Mouse (Mus musculus) megakaryocyte progenitor cell, adult 5-6 weeks (primary cell): ENCODE data around the gene Nfya. TPM values are rescaled to one million over a fixed set of nuclear protein-coding genes. Genes with fewer than 3 reads are reported as not detected.
A peak's percentile ranks its signal among the peaks of the same experiment; 100 is the strongest.

Experiments
- ATAC-seq: replicated peaks from 2 replicates; pipeline ENCODE4 v1.8.0; 2016; ENCODE audit warnings: mild to moderate bottlenecking, moderate TSS enrichment, inconsistent platforms; ENCODE audit not compliant: poor library complexity
- total RNA-seq, 2 experiments: library from RNA; stranded (forward) in 1 of 2; stranded (reverse) in 1 of 2; fragments of 157-497, 149-512 nt in 1 of 2; fragments of 200-1000 nt in 1 of 2; gene quantifications; 2 replicates each; pipeline versions ENCODE4 v1.2.3 to v1.2.4; 2015 to 2017

Gene Nfya
- total RNA-seq (2015), result 103 and 105 TPM in 2 replicates
- total RNA-seq (2017), result 34.4 and 38.0 TPM in 2 replicates

DNA sequence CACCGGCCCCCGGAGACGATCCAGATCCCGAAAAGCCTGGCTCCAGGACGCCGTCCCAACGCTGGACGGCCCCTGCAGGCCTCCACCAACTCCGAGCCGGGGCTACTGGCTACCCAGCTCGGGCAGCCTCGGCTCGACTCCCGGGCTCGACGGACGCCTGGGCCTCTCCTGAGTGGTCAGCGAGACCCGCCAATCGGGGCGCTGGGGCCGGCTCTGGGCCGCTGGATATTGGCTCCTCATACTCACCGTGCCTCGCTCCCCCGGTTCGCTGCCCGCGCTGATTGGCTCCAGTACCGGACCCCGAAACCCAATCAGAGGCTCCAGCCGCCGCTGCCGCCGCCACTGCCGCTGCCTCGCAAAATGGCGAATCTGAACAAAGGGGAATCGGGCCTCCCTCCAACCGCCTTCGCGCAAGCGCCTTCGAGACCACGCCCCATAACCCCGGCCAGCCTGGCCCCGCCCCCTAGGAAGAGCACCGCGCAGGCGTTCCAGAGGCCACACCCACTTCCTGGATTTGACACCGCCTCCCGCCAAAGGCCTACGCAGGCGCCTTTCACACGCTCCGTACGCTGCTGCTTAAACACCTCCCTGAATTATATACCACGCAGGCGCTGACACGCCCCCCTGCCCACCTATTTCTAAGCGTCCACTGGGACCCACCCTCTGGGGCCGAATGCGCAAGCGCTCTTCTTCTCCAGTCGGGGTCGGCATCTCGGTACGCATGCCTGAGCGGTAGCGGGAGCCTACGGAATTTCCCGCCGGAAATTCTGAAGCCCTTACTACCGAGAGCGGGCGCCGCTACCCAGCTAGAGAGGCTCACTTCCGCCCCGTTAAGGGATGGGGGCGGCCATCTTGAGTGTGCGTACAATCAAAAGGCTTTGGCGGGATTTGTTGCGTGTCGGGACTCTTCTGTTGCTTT, at the start of gene Nfya, which contains the start of gene Oard1:
Gene Nfya, minus strand, starts transcription at position 527 of the 919 bp plus-strand sequence.
Gene Oard1, plus strand, starts transcription at position 635 of the 919 bp plus-strand sequence.
- peak; percentile 68 for ATAC-seq

DNA sequence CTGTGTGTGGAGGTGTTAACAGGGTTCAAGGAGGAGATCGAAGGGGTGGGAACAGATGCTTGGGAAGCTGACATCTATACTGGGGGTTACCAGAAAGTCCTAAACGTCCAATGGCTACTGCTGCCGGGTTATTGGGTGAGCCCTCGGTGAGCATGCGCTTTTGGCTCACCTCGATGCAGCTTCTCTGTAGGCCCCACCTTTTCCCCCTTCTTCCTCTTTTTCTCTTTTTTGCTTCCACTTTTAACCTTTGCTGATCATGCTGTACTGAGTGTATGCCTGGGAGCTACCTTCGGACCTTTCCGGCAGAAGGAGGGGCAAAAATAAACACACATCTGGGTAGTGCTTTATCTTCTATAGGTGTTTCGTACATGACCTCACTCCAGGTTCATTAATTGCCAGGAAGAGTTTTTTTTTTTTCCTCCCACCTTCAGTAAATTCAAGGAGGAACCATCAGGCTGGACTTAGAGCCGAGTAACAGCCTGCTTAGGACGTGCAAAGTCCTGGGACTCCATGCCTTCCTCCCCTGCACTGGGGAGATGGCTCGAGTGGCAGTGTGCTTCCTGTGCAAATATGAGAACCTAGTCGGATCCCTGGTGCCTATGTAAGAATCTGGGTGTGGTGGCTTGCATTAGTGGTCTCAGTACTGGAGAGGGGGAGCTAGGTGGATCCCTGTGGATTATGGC, 48.4 kb upstream of the Nfya start:
- ATAC-seq, result peak; percentile 45

DNA sequence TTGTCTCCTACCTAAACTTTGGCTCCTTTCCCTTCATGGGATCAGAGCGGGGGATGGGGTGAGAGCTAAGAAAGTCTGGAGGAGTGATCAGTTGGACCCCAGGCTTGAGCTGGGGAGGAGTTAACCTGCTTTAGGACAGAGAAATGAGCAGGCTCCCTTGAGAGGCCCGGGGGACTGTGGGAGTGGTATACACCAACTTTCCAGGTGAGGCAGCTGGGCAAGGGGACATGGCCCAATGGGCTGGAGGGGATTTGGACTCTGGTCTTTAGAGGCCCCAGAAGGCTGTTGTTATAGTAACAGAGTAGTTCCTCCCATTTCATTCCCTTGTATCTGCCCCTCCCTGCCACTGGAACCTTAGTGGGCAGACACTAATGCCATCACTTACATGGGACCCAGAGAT, 46.2 kb upstream of the Nfya start:
- no peak for ATAC-seq

DNA sequence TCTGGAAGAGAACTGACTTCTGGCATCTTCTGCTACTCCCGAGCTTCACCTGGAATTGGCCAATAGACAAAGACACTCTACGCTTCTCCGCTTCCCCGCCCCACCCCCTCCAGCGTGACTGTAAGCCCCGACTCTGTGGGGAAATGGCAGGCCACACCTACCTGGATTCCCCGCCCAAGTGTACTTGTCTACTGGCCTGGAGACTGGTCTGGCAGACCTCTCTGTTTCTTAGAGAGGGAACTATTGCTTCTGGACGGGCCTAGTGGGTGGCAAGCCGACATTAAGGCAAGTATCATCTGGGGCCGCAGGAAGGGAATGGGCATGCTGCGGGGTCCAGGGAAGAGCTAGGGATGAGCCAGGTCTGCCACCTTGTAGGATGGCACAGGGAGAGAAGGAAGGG, 45.0 kb upstream of the Nfya start, which contains the start of gene Unc5cl:
Gene Unc5cl, plus strand, starts transcription at position 214 of the 400 bp plus-strand sequence.
- no peak for ATAC-seq

DNA sequence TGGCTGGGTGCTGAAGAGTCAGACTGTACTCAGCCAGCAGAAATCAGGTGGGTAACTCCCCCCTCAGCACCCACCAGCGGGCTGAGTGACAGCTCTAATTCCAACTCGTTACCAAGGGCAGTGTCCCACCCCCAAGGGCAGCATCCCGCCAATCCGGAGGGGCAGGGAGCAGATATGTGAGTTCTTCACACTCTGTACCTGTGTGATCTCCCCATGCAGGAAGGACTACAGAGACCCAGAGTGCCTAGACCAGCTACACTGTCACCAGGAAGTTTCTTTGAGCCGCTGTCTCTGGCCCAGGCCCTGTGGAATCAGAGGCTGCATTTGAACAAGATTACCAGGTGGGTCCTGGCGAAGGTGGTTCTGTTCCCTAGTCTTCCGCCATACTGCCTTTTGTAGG, 44.5 kb upstream of the Nfya start:
- no peak for ATAC-seq

DNA sequence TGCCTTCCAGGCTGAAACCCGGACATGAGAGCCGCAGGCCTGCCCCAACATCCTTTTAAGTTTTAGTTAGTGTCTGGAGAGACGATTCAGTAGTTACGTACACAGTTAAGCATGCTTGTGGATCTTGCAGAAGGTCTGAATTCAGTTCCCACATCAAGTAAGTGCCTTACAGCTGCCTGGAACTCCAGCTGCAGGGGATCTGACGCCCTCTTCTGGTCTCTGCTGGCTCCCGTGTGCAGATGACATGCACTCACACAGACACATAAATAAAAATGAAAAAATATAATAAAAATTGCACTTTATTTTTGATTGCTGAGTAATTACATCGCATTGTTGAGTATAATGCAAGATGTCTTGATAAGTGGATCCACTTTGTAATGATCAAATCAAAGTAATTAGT, 43.8 kb upstream of the Nfya start:
- ATAC-seq, result no peak

DNA sequence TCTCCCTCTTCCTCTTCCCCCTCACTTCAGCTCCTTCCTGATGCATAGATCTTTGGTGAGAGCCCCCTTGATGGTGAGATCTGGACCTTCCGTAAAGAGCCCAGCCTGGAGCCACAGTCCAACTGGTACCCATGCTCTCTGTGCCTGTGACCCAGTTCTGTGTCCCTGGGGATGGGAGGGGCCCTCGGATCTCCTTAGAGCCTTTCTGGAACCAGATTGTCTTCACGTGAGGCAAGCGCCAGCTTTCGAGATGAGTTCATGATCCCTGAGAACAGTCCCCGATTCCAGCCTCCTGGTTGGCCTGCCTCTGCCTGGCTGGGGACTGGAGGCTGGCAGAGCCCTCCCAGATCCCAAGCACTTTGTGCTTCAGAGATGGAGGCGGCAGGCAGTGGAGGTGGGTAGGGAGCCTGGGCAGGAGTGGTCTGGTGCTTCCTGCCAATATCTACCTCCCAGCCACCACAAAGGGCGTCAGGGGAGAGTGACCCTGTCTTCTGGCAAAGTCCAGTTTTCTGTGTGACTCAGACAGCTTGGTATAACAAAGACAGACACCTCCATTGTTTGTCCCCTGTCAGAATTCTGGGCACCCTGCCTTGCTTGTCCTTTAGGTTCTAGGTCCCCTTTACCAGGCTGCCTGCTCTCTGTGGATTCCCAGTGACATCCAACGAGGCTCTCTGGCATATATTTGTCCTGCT, 42.2 kb upstream of the Nfya start:
- 0 out of 2 replicates have a peak, but pooled peaks have one; percentile 1 for ATAC-seq

DNA sequence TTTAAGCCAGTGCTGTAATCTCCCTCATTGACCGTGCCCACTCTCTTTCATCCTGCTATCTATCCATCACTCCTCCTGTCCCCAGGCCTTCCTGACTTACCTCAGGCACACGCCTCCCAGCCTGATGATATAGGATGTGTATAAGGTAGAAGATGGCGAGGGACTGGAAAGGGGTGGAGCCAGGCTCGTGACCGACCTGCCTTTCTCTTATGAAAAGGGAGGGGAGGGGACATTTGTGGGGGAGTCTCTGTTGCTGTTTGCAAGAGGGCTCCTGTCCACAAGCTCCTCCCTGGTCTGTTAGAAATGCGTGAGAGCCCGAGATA, 41.6 kb upstream of the Nfya start, which contains the start of gene Tspo2:
Gene Tspo2, minus strand, starts transcription at position 170 of the 323 bp plus-strand sequence.
- ATAC-seq, result peak; percentile 71

DNA sequence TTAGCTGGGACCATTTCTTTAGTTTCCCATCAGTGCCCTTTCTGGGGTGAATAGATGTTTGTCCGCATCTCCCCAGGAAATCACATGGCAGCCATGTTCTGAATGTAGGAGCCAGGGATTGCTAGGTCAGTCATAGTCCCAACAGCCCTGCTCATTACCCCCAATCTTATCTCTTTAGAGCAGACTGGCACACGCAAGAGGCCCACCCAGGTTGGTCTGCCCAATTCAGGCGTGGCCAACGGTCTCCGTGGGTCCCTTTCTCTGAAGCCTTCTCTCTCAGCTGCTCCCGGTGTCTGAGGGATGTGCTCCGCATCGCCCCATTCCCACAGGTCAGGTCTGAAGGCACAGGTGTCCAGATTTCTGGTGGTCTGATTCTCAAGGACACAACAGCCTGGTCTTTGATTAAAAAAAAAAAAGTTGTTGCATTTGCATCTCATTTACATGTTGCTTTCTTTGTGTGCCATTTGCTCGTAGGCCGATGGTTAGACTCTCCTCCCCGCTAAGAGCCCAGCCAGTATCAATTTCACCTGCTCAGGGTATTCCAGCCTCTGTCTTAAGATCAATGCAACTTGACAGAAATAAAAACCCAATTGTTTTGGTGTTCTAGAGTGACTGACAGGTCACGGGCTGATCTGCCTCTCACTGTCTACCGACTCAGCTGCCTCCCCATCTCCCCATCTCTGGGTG, 41.1 kb upstream of the Nfya start:
- ATAC-seq, result peak; percentile 70

DNA sequence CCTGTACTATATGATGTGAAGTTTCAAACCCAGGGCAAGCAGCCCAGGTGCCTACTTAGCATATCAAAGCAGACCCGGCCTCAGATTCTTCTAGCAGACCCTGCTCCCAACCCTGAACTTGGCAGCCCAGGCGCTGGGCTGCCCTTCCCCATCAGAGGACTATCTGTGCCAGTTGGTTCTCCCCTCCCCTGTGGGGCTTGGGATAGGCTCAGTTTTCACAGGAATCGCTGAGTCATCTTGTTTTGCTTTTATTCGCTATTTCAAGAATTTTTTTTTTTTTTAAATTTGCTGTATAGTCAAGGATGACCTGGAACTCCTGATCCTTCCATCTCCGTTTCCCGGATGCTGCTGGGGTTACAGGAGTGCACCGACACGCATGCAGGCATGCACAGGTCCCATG, 38.0 kb upstream of the Nfya start:
- ATAC-seq, result peak; percentile 24

DNA sequence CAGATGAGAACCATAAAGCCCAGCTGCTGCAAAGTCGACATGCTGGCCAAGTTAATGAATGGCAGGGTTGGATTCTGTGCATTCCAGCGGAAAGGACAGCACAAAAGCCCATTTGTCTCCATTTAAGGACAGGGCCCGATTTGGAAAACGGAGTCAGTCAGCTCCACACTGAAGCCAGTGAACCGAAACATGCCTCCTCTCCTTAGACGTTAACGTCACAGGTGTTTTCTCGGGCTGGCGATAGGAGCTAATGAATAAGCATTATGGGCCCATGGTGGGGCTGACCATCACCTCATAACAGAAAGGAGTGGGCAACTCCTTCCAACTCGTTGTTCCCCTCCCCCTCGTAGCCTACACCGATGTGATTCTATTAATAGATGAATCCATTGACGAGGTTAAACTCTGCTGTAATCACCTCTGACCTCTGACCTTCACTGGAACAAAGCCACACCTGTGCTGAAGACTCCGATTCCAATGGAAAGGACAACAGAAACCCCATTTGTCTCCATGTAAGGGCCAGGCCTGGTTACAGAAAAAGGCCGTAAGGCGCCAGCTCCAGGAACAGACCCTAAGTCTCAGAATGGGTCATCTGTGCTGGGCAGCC, 33.9 kb upstream of the Nfya start:
- no peak for ATAC-seq

DNA sequence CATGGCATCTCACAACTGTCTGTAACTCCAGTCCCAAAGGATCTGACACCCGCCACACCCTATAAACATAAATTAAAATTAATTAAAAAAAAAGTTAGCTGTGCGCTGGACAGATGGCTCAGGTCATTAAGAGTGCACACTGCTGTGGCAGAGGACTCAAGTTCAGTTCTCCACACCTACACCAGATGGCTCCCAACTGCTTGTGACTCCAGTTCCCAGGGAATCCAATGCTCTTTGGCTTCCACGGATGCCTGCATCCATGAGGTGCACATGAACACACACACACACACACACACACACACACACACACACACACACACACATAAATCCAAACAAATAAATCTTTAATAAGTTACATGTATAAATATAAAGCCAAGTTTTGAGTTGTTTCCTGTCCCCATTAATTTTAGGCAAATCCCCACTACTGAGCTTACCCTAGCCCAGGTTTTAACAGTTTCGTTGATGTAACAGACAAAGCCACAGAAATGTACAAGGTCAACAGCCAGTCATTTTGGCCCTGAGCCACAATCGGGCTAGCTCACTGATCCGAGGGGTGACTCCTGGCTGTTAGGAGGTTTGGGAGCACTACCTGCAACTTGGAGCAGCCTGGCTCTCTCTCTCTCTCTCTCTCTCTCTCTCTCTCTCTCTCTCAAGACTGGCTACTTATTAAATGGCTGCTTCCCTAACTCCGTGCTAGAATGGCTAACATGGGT, 33.2 kb upstream of the Nfya start:
- no peak for ATAC-seq

DNA sequence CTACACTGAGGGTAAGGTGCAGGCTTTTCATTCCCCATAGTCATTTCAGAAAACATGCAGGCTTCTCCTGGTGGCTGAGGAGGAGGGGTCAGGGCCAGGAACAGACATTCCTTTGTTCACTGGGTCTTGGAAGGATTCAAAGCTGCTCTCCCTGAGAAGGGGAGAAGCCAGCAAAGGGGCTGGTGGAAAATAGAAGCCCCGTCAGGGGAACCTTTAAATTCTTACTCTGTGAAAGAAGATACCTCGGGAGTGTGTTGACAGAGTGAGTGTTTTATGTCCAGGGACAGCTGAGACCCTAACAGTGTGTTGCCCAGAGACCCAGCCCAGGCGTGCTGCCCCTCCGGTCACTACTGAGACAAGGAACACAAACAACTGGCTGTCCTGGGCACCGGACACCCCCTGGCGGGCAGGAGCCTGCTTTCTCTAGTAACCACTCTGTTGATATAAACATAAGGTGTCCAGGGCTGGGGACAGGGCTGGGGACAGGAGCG, 27.8 kb upstream of the Nfya start:
- ATAC-seq, result no peak

DNA sequence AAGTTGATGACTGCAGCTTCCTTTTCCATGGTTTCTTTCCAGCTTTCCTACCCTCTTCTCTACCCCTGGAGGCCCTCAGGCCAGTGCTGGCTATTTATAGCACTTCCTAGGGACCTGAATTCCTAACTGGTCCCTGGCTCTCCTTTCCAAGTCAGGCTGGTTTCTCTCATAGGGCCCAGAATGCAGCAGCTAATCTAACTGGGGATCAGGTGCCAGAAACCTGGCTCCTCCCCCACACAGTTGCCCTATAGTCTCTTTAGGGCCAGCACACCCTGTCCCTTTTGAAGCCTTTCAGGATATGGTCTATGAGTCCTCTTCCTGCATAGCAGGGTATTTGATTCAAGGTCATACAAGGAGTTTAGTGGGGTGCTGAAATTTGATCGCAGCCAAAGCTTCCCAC, 26.8 kb upstream of the Nfya start:
- no peak for ATAC-seq

DNA sequence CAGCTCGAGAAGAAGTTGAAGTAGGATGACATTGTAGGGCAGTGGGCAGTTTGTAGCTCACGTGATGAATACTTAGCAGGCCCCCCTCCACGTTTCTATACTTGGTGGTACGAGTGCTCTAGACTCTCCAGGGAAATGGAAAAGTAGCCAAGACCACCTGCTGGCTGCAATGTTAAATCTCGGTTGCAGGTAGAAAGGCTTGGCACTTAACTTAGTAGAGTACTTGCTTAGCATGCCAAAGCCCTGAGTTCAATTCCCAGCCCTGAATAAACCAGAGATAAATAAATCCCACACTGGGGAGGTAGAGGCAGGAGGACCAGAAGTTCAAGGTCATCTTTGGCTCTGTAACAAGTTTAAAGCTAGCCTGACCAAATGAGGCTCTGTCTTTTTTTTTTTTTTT, 24.8 kb upstream of the Nfya start:
- no peak for ATAC-seq

DNA sequence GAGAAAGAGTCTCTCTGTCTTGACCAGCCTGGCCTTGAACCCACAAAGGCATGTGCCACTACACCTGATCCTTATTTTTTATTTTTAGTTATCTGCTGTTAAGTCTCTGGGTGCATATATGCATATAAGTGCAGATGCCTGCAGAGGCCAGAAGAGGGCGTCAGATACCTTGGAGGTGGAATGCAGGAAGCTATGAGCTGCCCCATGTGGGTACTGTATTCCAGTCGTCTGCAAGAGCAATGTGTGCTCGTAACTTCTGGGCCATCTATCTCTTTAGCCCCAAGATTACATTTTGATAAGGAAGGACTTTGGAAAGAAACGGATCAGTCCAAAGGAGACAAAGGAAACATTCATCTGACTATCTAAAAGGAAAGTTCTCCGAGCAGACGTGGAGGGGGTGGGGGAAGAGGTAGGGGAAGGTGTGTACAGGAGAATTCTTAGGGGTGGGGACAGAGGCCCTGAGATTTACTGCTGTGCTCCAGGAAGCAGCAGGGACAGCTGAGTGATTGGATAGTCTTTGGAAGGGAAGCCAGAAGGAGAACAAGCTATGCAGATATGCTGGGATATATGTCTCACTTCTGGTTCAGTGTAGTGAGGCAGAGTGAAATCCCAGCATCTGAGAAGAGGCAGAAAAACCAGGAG, 24.1 kb upstream of the Nfya start:
- peak; percentile 59 for ATAC-seq

DNA sequence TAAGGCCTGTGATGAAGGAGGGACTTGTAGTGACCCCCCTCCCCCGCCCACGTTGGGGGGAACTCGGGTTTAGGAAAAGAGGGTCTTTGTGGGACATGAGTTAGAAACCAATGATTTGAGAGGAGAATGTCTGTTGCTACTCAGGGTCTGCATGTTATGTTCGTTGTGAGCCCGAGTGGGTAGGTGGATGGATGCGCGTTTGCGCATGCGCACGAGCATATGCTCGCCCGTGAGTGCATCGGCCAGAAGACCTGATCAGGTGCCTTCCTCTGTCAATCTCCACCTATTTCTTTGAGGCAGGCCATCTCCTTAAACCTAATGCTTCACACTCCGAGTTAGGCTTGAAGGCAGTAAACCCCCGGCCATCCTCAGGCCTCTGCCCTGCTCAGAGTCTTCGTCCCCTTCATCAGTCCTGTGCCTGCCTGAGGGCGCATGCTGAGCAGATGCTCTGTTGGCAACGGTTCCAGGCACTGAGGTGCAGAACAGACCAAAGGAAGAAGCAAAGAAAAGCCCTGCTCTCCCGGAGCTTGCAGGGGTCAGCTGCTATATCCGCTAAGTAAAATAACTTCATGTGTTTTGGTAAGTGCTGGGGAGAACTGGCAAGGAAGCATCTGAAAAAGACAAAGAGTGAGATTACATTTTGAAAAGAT, 23.4 kb upstream of the Nfya start:
- ATAC-seq, result no peak

DNA sequence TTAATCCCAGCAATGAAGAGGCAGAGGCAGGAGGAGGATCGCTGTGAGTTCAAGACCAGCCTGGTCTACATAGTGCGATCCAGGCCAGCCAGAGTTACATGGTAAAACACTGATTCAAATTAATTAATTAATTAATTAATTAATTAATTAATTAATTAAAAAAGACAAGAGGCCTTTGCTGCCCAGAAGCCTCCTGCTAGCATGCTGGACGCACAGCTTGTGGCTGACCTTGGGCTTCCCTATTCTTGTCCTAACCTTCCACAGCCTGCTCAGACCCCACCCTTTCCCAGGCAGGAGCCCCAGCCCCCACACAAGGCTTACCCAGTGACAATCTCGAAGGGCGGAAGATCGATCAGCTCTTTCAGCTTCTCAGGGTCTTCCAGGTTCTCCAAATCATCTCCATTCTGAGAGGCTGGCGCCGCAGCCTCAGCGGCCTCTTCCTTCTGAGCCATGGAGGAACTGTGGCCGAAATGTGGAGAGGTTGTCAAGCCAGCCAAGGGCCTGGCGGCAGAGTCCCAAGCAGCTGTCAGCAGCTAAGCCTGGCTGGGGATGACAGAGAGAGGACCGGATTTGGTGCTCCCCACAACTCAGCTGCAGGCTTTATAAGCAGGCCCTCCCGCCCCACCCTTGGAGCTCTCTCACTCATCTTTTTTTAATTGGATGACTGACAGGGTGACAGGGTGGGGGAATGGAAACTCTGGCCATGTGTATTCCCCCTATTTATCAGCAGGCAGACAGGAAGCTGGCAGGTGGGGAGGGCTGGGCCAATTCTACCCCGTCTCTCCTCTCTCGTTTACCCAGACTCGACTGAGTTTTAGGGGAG, 22.7 kb upstream of the Nfya start, which contains the start of gene Apobec2:
Gene Apobec2, minus strand, starts transcription at position 773 of the 823 bp plus-strand sequence.
- peak; percentile 30 for ATAC-seq
